23 mouse cellular contexts compared by ENCODE assay signal in the genomic region with DNA sequence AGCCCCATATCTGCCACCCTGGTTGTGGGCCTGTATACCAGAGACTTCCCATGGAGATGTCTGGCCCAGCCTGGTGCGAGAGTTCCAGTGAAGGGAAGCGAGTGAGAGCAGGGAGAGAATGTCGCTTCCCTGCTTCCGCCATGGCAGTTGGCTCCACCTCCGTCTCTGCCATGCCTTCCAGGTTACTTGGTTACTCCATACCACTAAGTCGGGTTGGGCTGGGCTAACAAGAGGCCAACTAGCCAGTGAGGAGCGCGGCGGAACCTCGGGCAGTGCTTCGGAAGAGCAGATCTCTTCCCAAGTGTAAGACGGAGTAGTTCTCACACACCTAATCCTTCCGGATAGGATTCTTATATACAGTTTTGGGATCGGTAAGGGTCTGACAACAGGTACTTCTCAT.
"Had no signal": no experiment of that assay in that cellular context is flagged by ENCODE, and none has a peak within 500 bp of the region (broad histone marks: within the 10 kb centered on the region; RNA-seq: fewer than 3 reads in every experiment).

No protein-coding gene starts in this region.

- H3K9me3 ChIP-seq: hindbrain, embryonic 10.5 days; hindbrain, embryonic 12.5 days; intestine, embryonic 15.5 days; limb, embryonic 13.5 days; limb, embryonic 15.5 days; liver, embryonic 12.5 days had no signal

- H3K36me3 ChIP-seq: intestine, embryonic 15.5 days had no signal

- DNase-seq: gastrocnemius, postnatal 25 days; heart, adult 2 months; heart, postnatal 10 days; heart, postnatal 4 days; kidney, adult 18-20 months; kidney, adult 8-10 months; kidney, postnatal 14 days; kidney, postnatal 36 days; layer of hippocampus, adult 9-11 months; layer of hippocampus, postnatal 36 days; left cerebral cortex, postnatal 4 days had no signal

- H3K4me3 ChIP-seq: heart, adult 2 months; hindbrain, embryonic 10.5 days; hindbrain, embryonic 12.5 days; intestine, embryonic 15.5 days; limb, embryonic 13.5 days; limb, embryonic 15.5 days; liver, embryonic 12.5 days had no signal

- H3K9ac ChIP-seq: hindbrain, embryonic 12.5 days; hindbrain, embryonic 14.5 days; intestine, embryonic 15.5 days; limb, embryonic 13.5 days; limb, embryonic 15.5 days; liver, embryonic 12.5 days; liver, embryonic 14.5 days had no signal

- H3K4me1 ChIP-seq: hindbrain, embryonic 10.5 days; hindbrain, embryonic 12.5 days; intestine, embryonic 15.5 days; limb, embryonic 13.5 days; limb, embryonic 15.5 days had no signal

- H3K27me3 ChIP-seq: hindbrain, embryonic 12.5 days; intestine, embryonic 15.5 days; limb, embryonic 13.5 days; limb, embryonic 15.5 days; liver, embryonic 12.5 days had no signal

- H3K27ac ChIP-seq: heart, adult 2 months; hindbrain, embryonic 10.5 days; hindbrain, embryonic 12.5 days; hindbrain, embryonic 14.5 days; intestine, embryonic 15.5 days; limb, embryonic 13.5 days; limb, embryonic 15.5 days; liver, embryonic 12.5 days; liver, embryonic 14.5 days had no signal

- H3K4me2 ChIP-seq: heart, embryonic 11.5 days; hindbrain, embryonic 12.5 days; hindbrain, embryonic 14.5 days; intestine, embryonic 15.5 days; limb, embryonic 13.5 days; limb, embryonic 15.5 days; liver, embryonic 12.5 days had no signal

- ATAC-seq: hindbrain, embryonic 16.5 days; inflammation-experienced regulatory T-cells, adult 6 months; intestine, embryonic 15.5 days; intestine, postnatal 0 days; liver, embryonic 12.5 days had no signal
